Mouse (Mus musculus) CH12.LX (cell line): ENCODE data around the gene Best2. TPM values are rescaled to one million over a fixed set of nuclear protein-coding genes. Genes with fewer than 3 reads are reported as not detected.
A peak's percentile ranks its signal among the peaks of the same experiment; 100 is the strongest.

Experiments used
- DNase-seq: peaks from one replicate; pipeline ENCODE4 v3.0.0-alpha.2; 2013; ENCODE audit errors: extremely low read depth
- H3K27ac ChIP-seq: 2 replicates; pipeline ENCODE4 v1.5.1; 2012; ENCODE audit warnings: low read depth, mild to moderate bottlenecking, control low read depth, moderate library complexity; ENCODE audit not compliant: insufficient read depth
- H3K27me3 ChIP-seq: replicated peaks from 2 replicates; pipeline ENCODE3; 2012; ENCODE audit warnings: inconsistent platforms
- H3K36me3 ChIP-seq, 2 experiments: replicated peaks in 1 of 2; 2 replicates each; pipeline versions ENCODE3 to v1.6.1; 2012; ENCODE audit warnings: inconsistent platforms in 1 of 2, low read length in 1 of 2, mild to moderate bottlenecking in 1 of 2, mixed read lengths in 1 of 2, moderate library complexity in 1 of 2; ENCODE audit not compliant: control insufficient read depth in 1 of 2, insufficient read depth in 1 of 2
- H3K4me1 ChIP-seq, 2 experiments: 2 replicates each; pipeline ENCODE4 v1.6.1; 2012; ENCODE audit warnings: inconsistent platforms in 1 of 2, moderate library complexity in 1 of 2; ENCODE audit not compliant: insufficient read depth in 2 of 2, control insufficient read depth in 1 of 2
- H3K4me2 ChIP-seq: 2 replicates; pipeline ENCODE4 v1.6.1; 2012; ENCODE audit warnings: low read depth, mild to moderate bottlenecking, control low read depth; ENCODE audit not compliant: poor library complexity, insufficient read depth, severe bottlenecking
- H3K4me3 ChIP-seq, 3 experiments: fragments of 150-350 bp in 1 of 3; sonication (generic) in 1 of 3; replicated peaks in 1 of 3; 2 replicates each; pipeline versions ENCODE3 to v1.5.1; 2011 to 2012; ENCODE audit warnings: low read depth in 2 of 3, low read length in 2 of 3, mild to moderate bottlenecking in 2 of 3, moderate library complexity in 2 of 3, control low read depth in 1 of 3, improper control_type of control experiment in 1 of 3, inconsistent platforms in 1 of 3, mixed read lengths in 1 of 3; ENCODE audit not compliant: poor library complexity in 1 of 3
- H3K79me2 ChIP-seq: replicated peaks from 2 replicates; pipeline ENCODE4 v1.6.1; 2012; ENCODE audit warnings: mild to moderate bottlenecking, moderate library complexity; ENCODE audit not compliant: control insufficient read depth, poor library complexity, insufficient read depth, severe bottlenecking; ENCODE audit errors: extremely low read depth
- H3K9ac ChIP-seq: 2 replicates; pipeline ENCODE4 v1.6.1; 2012; ENCODE audit warnings: low read depth, mild to moderate bottlenecking, control low read depth, moderate library complexity; ENCODE audit not compliant: insufficient read depth
- H3K9me3 ChIP-seq: replicated peaks from 2 replicates; pipeline ENCODE3; 2012; ENCODE audit warnings: low read length, inconsistent platforms, mixed read lengths
- CHD1 ChIP-seq: IDR thresholded peaks from 2 replicates; pipeline ENCODE4 v1.6.1; 2012; ENCODE audit warnings: low read depth, low read length, improper control_type of control experiment, inconsistent platforms
- E2F4 ChIP-seq: IDR thresholded peaks from 2 replicates; pipeline ENCODE4 v1.6.1; 2011; ENCODE audit warnings: low read depth, low read length, improper control_type of control experiment; ENCODE audit not compliant: insufficient replicate concordance
- ELF1 ChIP-seq: IDR thresholded peaks from 2 replicates; pipeline ENCODE4 v1.6.1; 2014; ENCODE audit warnings: low read depth, mild to moderate bottlenecking, inconsistent platforms, low read length, improper control_type of control experiment
- EP300 ChIP-seq: IDR thresholded peaks from 2 replicates; pipeline ENCODE4 v1.6.1; 2011; ENCODE audit warnings: low read length, improper control_type of control experiment
- HCFC1 ChIP-seq: IDR thresholded peaks from 2 replicates; pipeline ENCODE4 v1.6.1; 2012; ENCODE audit warnings: low read depth, mild to moderate bottlenecking, inconsistent platforms, low read length, improper control_type of control experiment
- IRF4 ChIP-seq: IDR thresholded peaks from 2 replicates; pipeline ENCODE4 v1.6.1; 2014; ENCODE audit warnings: low read depth, mild to moderate bottlenecking, inconsistent platforms, low read length, improper control_type of control experiment
- JUN ChIP-seq: IDR thresholded peaks from 2 replicates; pipeline ENCODE4 v1.6.1; 2011; ENCODE audit warnings: low read depth, mild to moderate bottlenecking, low read length, improper control_type of control experiment, moderate library complexity; ENCODE audit not compliant: insufficient read depth
- JUND ChIP-seq: conservative IDR thresholded peaks from 2 replicates; pipeline ENCODE4 v1.6.1; 2011; ENCODE audit warnings: low read depth, low read length, improper control_type of control experiment
- KAT2A ChIP-seq: IDR thresholded peaks from 2 replicates; pipeline ENCODE4 v1.6.1; 2012; ENCODE audit warnings: low read length, improper control_type of control experiment, inconsistent platforms; ENCODE audit not compliant: insufficient replicate concordance
- MAFK ChIP-seq: IDR thresholded peaks from 2 replicates; pipeline ENCODE4 v1.6.1; 2011; ENCODE audit warnings: low read length, improper control_type of control experiment; ENCODE audit not compliant: insufficient replicate concordance
- MEF2A ChIP-seq: IDR thresholded peaks from 2 replicates; pipeline ENCODE4 v1.6.1; 2014; ENCODE audit warnings: low read depth, mild to moderate bottlenecking, inconsistent platforms, low read length, improper control_type of control experiment, borderline replicate concordance
- MXI1 ChIP-seq: IDR thresholded peaks from 2 replicates; pipeline ENCODE4 v1.6.1; 2011; ENCODE audit warnings: mild to moderate bottlenecking, low read depth, low read length, improper control_type of control experiment
- MYC ChIP-seq: IDR thresholded peaks from 2 replicates; pipeline ENCODE4 v1.6.1; 2011; ENCODE audit warnings: low read depth, mild to moderate bottlenecking, improper control_type of control experiment, low read length
- NELFE ChIP-seq: IDR thresholded peaks from 2 replicates; pipeline ENCODE4 v1.6.1; 2011; ENCODE audit warnings: low read depth, low read length, improper control_type of control experiment
- PAX5 ChIP-seq: IDR thresholded peaks from 2 replicates; pipeline ENCODE4 v1.6.1; 2012; ENCODE audit warnings: low read length, inconsistent platforms, mixed read lengths
- POLR2AphosphoS2 ChIP-seq: IDR thresholded peaks from 2 replicates; pipeline ENCODE4 v1.6.1; 2011; ENCODE audit warnings: low read depth, low read length, improper control_type of control experiment
- RCOR1 ChIP-seq: conservative IDR thresholded peaks from 2 replicates; pipeline ENCODE4 v1.6.1; 2012; ENCODE audit warnings: low read depth, mild to moderate bottlenecking, inconsistent platforms, low read length, improper control_type of control experiment
- SMC3 ChIP-seq: IDR thresholded peaks from 2 replicates; pipeline ENCODE4 v1.6.1; 2011; ENCODE audit warnings: low read depth, low read length, improper control_type of control experiment
- TBP ChIP-seq: conservative IDR thresholded peaks from 2 replicates; pipeline ENCODE4 v1.6.1; 2011; ENCODE audit warnings: low read depth, low read length, improper control_type of control experiment
- TCF12 ChIP-seq: IDR thresholded peaks from 2 replicates; pipeline ENCODE4 v1.6.1; 2014; ENCODE audit warnings: low read depth, mild to moderate bottlenecking, inconsistent platforms, low read length, improper control_type of control experiment
- USF1 ChIP-seq: IDR thresholded peaks from 2 replicates; pipeline ENCODE4 v1.6.1; 2014; ENCODE audit warnings: low read depth, mild to moderate bottlenecking, inconsistent platforms, low read length, improper control_type of control experiment
- USF2 ChIP-seq: conservative IDR thresholded peaks from 2 replicates; pipeline ENCODE4 v1.6.1; 2011; ENCODE audit warnings: low read depth, low read length, improper control_type of control experiment
- ZC3H11A ChIP-seq: IDR thresholded peaks from 2 replicates; pipeline ENCODE4 v1.6.1; 2012; ENCODE audit warnings: low read depth, mild to moderate bottlenecking, inconsistent platforms, low read length, improper control_type of control experiment
- ZMIZ1 ChIP-seq: IDR thresholded peaks from 2 replicates; pipeline ENCODE4 v1.6.1; 2012; ENCODE audit warnings: low read depth, mild to moderate bottlenecking, inconsistent platforms, low read length, improper control_type of control experiment
- dilution Hi-C: fragments of 300-500 bp; cut with MboI; formaldehyde crosslinking; loops from 2 replicates; pipeline ENCODE4 v1.14.3; 2020; ENCODE audit warnings: low sequenced_read_pairs; ENCODE audit not compliant: extremely low pct_unique_long_range_greater_than_20kb, extremely low pct_ligation_motif_present
- in situ Hi-C: fragments of 300-500 bp; cut with MboI; formaldehyde crosslinking; loops from 3 replicates; pipeline ENCODE4 v1.14.3; 2019; ENCODE audit warnings: low sequenced_read_pairs, low pct_ligation_motif_present, low pct_unique_long_range_greater_than_20kb, mixed read lengths
- polyA plus RNA-seq: library from polyadenylated mRNA; unstranded; fragments of >175 nt; gene quantifications from 2 replicates; pipeline ENCODE4 v1.2.1, GENCODE M21; 2012; ENCODE audit warnings: low read depth; ENCODE audit not compliant: insufficient read length
- total RNA-seq, 2 experiments: library from RNA; depleted of rRNA; stranded (reverse); fragments of 300-350 nt in 1 of 2; fragments of >200 nt in 1 of 2; gene quantifications; 2 replicates each; pipeline ENCODE4 v1.2.3; 2012 to 2014

The Best2 gene
- total and polyA plus RNA-seq, 3 experiments = 0.23 TPM; not detected in 2

- TF ChIP-seq MXI1 (peak; percentile 69), MEF2A (no peak), MYC (no peak; the same call in 1 of the 2 replicates), EP300 (no peak), SMC3 (no peak), JUN (no peak), E2F4 (no peak)
- TF ChIP-seq, all 38 proteins: peak for 9
These were observed 36.7 kb downstream of the Best2 start (continued) for GRCm38 (mm10) chr8:84977435-84978247.

GRCm38 (mm10) chr8:84976763-84977434, 37.4 kb downstream of the Best2 start:
- H3K9ac ChIP-seq = peak overlapping the region; percentile 81
- dilution Hi-C loops (no loop called here), in situ Hi-C loops (no loop called here)
- H3K4me2 ChIP-seq = no peak overlapping the region
- H3K4me1 ChIP-seq = peaks cover 5 to 29% of the 10 kb centered on the region in 2 experiments
- no peak for DNase-seq
- H3K36me3 ChIP-seq = peaks cover 13 to 24% of the 10 kb centered on the region in 2 experiments
- H3K27me3 ChIP-seq = no peaks in the 10 kb centered on the region
- peak overlapping the region; percentile 93 for H3K27ac ChIP-seq
- peaks cover 20% of the 10 kb centered on the region for H3K79me2 ChIP-seq
- peak overlapping the region; percentile 82 to 94 (median 92) for H3K4me3 ChIP-seq
- TF ChIP-seq NELFE (0 out of 2 replicates have a peak, but pooled peaks have one; percentile 15), MEF2A (no peak), CHD1 (peak; percentile 96)
- no peaks in the 10 kb centered on the region for H3K9me3 ChIP-seq

- Histone ChIP-seq H3K27ac (peak overlapping the region; percentile 93), H3K4me3 (peak overlapping the region; percentile 82 to 94 (median 92)), H3K36me3 (peaks cover 20 to 31% of the 10 kb centered on the region in 2 experiments), H3K4me1 (peaks cover 0 to 22% of the 10 kb centered on the region in 2 experiments; a peak in 2 of 4 replicates), H3K9me3 (no peaks in the 10 kb centered on the region), H3K4me2 (peak overlapping the region; percentile 98), H3K79me2 (peaks cover 20% of the 10 kb centered on the region), H3K27me3 (no peaks in the 10 kb centered on the region), H3K9ac (peak overlapping the region; percentile 81)
- dilution Hi-C loops (no loop called here), in situ Hi-C loops (no loop called here)
- peak; percentile 91 for DNase-seq
- TF ChIP-seq JUND = no peak
- TF ChIP-seq MXI1 = peak; percentile 91
- no peak for TF ChIP-seq E2F4
- 0 out of 2 replicates have a peak, but pooled peaks have one; percentile 56 for TF ChIP-seq TBP
- no peak for TF ChIP-seq MYC
- TF ChIP-seq ZC3H11A = no peak
- no peak; the same call in 1 of the 2 replicates for TF ChIP-seq POLR2AphosphoS2
- peak; percentile 78 for TF ChIP-seq RCOR1
- peak; percentile 89 for TF ChIP-seq ZMIZ1
- peak; percentile 84 for TF ChIP-seq IRF4
- peak; percentile 65; the same call in 1 of the 2 replicates for TF ChIP-seq MAFK
- peak; percentile 86 for TF ChIP-seq KAT2A
- TF ChIP-seq HCFC1 = peak; percentile 64
- TF ChIP-seq NELFE = peak; percentile 49; the same call in 1 of the 2 replicates
- TF ChIP-seq USF1 = no peak
- TF ChIP-seq USF2 = no peak
- TF ChIP-seq ELF1 = peak; percentile 81
- TF ChIP-seq MEF2A = peak; percentile 93
- TF ChIP-seq PAX5 = no peak
- TF ChIP-seq TCF12 = peak; percentile 94
These were observed 38.1 kb downstream of the Best2 start for GRCm38 (mm10) chr8:84976031-84976762.
